Mouse (Mus musculus): ENCODE data around the gene Gmps. TPM values are rescaled to one million over a fixed set of nuclear protein-coding genes. Genes with fewer than 3 reads are reported as not detected.

Gmps gene
- polyA plus RNA-seq (2016; fragmentation: Nextera tagmentation; extraction: Ambion mirVana): 62.7 and 63.9 TPM in 2 replicates

GRCm38 (mm10) chr3:63975955-63976908 is at the start of gene Gmps:
Gene Gmps, plus strand, starts transcription at chr3:63976106.
- H3K9me3 ChIP-seq: no peaks in the 10 kb centered on the region
- H3K27me3 ChIP-seq: no peaks in the 10 kb centered on the region
- H3K4me1 ChIP-seq (replicated peaks): peaks cover 17% of the 10 kb centered on the region
- ATAC-seq (ENCODE audit: insufficient number of reproducible peaks, insufficient read depth, low FRiP score, low TSS enrichment, low read depth): peak; percentile 94
- peak within 1 kb of the TSS; percentile 95 for H3K27ac ChIP-seq
- peak within 1 kb of the TSS; percentile 94 for H3K9ac ChIP-seq (replicated peaks)
- H3K4me3 ChIP-seq (replicated peaks): peak within 1 kb of the TSS; percentile 91
- peaks cover 14% of the 10 kb centered on the region for H3K36me3 ChIP-seq
- peak within 1 kb of the TSS; percentile 75 for H3K4me2 ChIP-seq
- WGBS: under 1% methylated on average over 67 of the region's 67 CpGs

- Histone ChIP-seq H3K36me3 (no peaks in the 10 kb centered on the region), H3K4me3 (replicated peaks) (peak within 1 kb of the TSS; percentile 69), H3K9ac (replicated peaks) (peak within 1 kb of the TSS; percentile 86), H3K27ac (peak within 1 kb of the TSS; percentile 71; the same call in 1 of the 2 replicates), H3K27me3 (no peaks in the 10 kb centered on the region), H3K4me2 (peak within 1 kb of the TSS; percentile 70), H3K9me3 (no peaks in the 10 kb centered on the region), H3K4me1 (replicated peaks) (0 out of 2 replicates have a peak, but pooled peaks cover 3% of the 10 kb centered on the region)
- peak; percentile 89 for ATAC-seq (ENCODE audit: insufficient number of reproducible peaks, insufficient read depth, low FRiP score, low TSS enrichment, low read depth)
- 6% methylated on average over 48 of the region's 48 CpGs for WGBS
Measured at GRCm38 (mm10) chr3:63928878-63929859, 46.7 kb upstream of the Gmps start, which contains the start of gene E130311K13Rik. Gene E130311K13Rik, minus strand, starts transcription at chr3:63929472.

GRCm38 (mm10) chr3:63938928-63939327 is 37.0 kb upstream of the Gmps start:
- Histone ChIP-seq H3K9ac (replicated peaks) (no peak overlapping the region), H3K4me1 (replicated peaks) (no peaks in the 10 kb centered on the region), H3K27me3 (no peaks in the 10 kb centered on the region), H3K27ac (no peak overlapping the region), H3K36me3 (peaks cover 13% of the 10 kb centered on the region), H3K9me3 (no peaks in the 10 kb centered on the region), H3K4me2 (no peak overlapping the region), H3K4me3 (replicated peaks) (no peak overlapping the region)
- no peak for ATAC-seq (ENCODE audit: insufficient number of reproducible peaks, insufficient read depth, low FRiP score, low TSS enrichment, low read depth)
- WGBS: 90% methylated on average over 2 of the region's 2 CpGs

GRCm38 (mm10) chr3:63941204-63941850 is 34.6 kb upstream of the Gmps start:
- H3K27ac ChIP-seq: no peak overlapping the region
- H3K4me2 ChIP-seq: no peak overlapping the region
- H3K36me3 ChIP-seq: peaks cover 18% of the 10 kb centered on the region
- no peaks in the 10 kb centered on the region for H3K4me1 ChIP-seq (replicated peaks)
- H3K9me3 ChIP-seq: no peaks in the 10 kb centered on the region
- no peaks in the 10 kb centered on the region for H3K27me3 ChIP-seq
- H3K9ac ChIP-seq (replicated peaks): no peak overlapping the region
- no peak for ATAC-seq (ENCODE audit: insufficient number of reproducible peaks, insufficient read depth, low FRiP score, low TSS enrichment, low read depth)
- 86% methylated on average over 2 of the region's 2 CpGs for WGBS
- H3K4me3 ChIP-seq (replicated peaks): no peak overlapping the region

- H3K36me3 ChIP-seq: peaks cover 20% of the 10 kb centered on the region
- no peak overlapping the region for H3K4me3 ChIP-seq (replicated peaks)
- no peaks in the 10 kb centered on the region for H3K4me1 ChIP-seq (replicated peaks)
- H3K9ac ChIP-seq (replicated peaks): no peak overlapping the region
- no peak overlapping the region for H3K27ac ChIP-seq
- no peaks in the 10 kb centered on the region for H3K9me3 ChIP-seq
- no peak for ATAC-seq (ENCODE audit: insufficient number of reproducible peaks, insufficient read depth, low FRiP score, low TSS enrichment, low read depth)
- H3K4me2 ChIP-seq: no peak overlapping the region
- no peaks in the 10 kb centered on the region for H3K27me3 ChIP-seq
- WGBS: 85% methylated on average over 3 of the region's 3 CpGs
Measured at GRCm38 (mm10) chr3:63949837-63950236, 26.1 kb upstream of the Gmps start.

- Histone ChIP-seq H3K4me1 (replicated peaks) (peaks cover 16% of the 10 kb centered on the region; the same call in 1 of the 2 replicates), H3K9me3 (no peaks in the 10 kb centered on the region), H3K27ac (peak overlapping the region; percentile 81), H3K4me2 (peak overlapping the region; percentile 85), H3K27me3 (0 out of 2 replicates have a peak, but pooled peaks cover 5% of the 10 kb centered on the region), H3K4me3 (replicated peaks) (peak overlapping the region; percentile 92), H3K36me3 (no peaks in the 10 kb centered on the region), H3K9ac (replicated peaks) (peak overlapping the region; percentile 85)
- 9% methylated on average over 25 of the region's 25 CpGs for WGBS
- ATAC-seq (ENCODE audit: insufficient number of reproducible peaks, insufficient read depth, low FRiP score, low TSS enrichment, low read depth): peak; percentile 9; the same call in 1 of the 2 replicates
Measured at GRCm38 (mm10) chr3:63963421-63964099, 12.3 kb upstream of the Gmps start.

- peak within 1 kb of the TSS; percentile 92 for H3K4me3 ChIP-seq (replicated peaks)
- under 1% methylated on average over 69 of the region's 69 CpGs for WGBS
- H3K4me2 ChIP-seq: peak within 1 kb of the TSS; percentile 85
- H3K4me1 ChIP-seq (replicated peaks): peaks cover 16% of the 10 kb centered on the region; the same call in 1 of the 2 replicates
- 0 out of 2 replicates have a peak, but pooled peaks cover 5% of the 10 kb centered on the region for H3K27me3 ChIP-seq
- peak within 1 kb of the TSS; percentile 81 for H3K27ac ChIP-seq
- H3K9ac ChIP-seq (replicated peaks): peak within 1 kb of the TSS; percentile 85
- no peaks in the 10 kb centered on the region for H3K36me3 ChIP-seq
- H3K9me3 ChIP-seq: no peaks in the 10 kb centered on the region
- peak; percentile 91 for ATAC-seq (ENCODE audit: insufficient number of reproducible peaks, insufficient read depth, low FRiP score, low TSS enrichment, low read depth)
Measured at GRCm38 (mm10) chr3:63964100-63964921, 11.6 kb upstream of the Gmps start, which contains the start of gene Slc33a1. Gene Slc33a1, minus strand, starts transcription at chr3:63964768.

GRCm38 (mm10) chr3:63964922-63965249 is 11.0 kb upstream of the Gmps start:
- H3K9me3 ChIP-seq: no peaks in the 10 kb centered on the region
- peaks cover 16% of the 10 kb centered on the region; the same call in 1 of the 2 replicates for H3K4me1 ChIP-seq (replicated peaks)
- WGBS: 81% methylated on average over 6 of the region's 6 CpGs
- peak overlapping the region; percentile 19; the same call in 1 of the 2 replicates for H3K27ac ChIP-seq
- ATAC-seq (ENCODE audit: insufficient number of reproducible peaks, insufficient read depth, low FRiP score, low TSS enrichment, low read depth): no peak
- H3K36me3 ChIP-seq: no peaks in the 10 kb centered on the region
- no peak overlapping the region for H3K9ac ChIP-seq (replicated peaks)
- H3K4me2 ChIP-seq: peak overlapping the region; percentile 85
- peak overlapping the region; percentile 92 for H3K4me3 ChIP-seq (replicated peaks)
- H3K27me3 ChIP-seq: 0 out of 2 replicates have a peak, but pooled peaks cover 5% of the 10 kb centered on the region

- Histone ChIP-seq H3K4me3 (replicated peaks) (no peak overlapping the region), H3K4me1 (replicated peaks) (peaks cover 16% of the 10 kb centered on the region; the same call in 1 of the 2 replicates), H3K9me3 (0 out of 2 replicates have a peak, but pooled peaks cover 4% of the 10 kb centered on the region), H3K9ac (replicated peaks) (no peak overlapping the region), H3K27ac (no peak overlapping the region), H3K27me3 (0 out of 2 replicates have a peak, but pooled peaks cover 5% of the 10 kb centered on the region), H3K36me3 (no peaks in the 10 kb centered on the region), H3K4me2 (no peak overlapping the region)
- 73% methylated on average over 2 of the region's 2 CpGs for WGBS
- no peak for ATAC-seq (ENCODE audit: insufficient number of reproducible peaks, insufficient read depth, low FRiP score, low TSS enrichment, low read depth)
Measured at GRCm38 (mm10) chr3:63965929-63966328, 10.0 kb upstream of the Gmps start.
